Mouse (Mus musculus): ENCODE measurements at regions not wholly inside any gene's neighbourhood (a gene's known extent, or its start where the extent isn't known, plus 50 kb on each side); places are given as distances from the start of the nearest gene placed in this dataset.

DNA sequence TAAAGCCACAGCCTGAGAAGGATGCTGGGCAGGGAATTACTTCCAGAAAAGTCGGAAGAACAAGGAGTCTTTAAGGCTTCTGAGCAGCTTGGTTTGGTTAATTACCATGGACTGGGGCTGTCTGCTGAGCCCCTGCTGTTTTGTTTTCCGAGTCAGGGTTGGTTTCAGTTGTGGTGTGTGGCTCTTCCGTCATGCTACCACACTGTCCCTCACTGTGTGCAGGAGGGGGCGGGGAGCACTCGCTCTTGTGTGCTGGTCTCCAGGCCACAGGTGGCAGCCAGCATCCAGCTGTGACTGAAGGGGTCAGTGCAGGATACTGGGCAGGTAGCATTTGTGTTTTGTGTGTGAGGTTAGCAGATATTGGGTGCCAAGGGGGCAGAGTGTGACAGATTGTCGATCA is 156.5 kb upstream of the Haao start:
- TF ChIP-seq POLR2A (IDR thresholded peaks at IDR 0.05; ENCODE audit: borderline replicate concordance, insufficient read depth, low read length) (no peak), CTCF (IDR thresholded peaks at IDR 0.05; ENCODE audit: borderline replicate concordance, insufficient read depth, low read depth, low read length) (no peak)
- WGBS: 46% methylated on average over 6 of the region's 6 CpGs
- Histone ChIP-seq H3K27ac (ENCODE audit: insufficient read depth, low read length) (no peak overlapping the region), H3K4me1 (ENCODE audit: control insufficient read depth, insufficient read depth, low read length) (0 out of 2 replicates have a peak, but pooled peaks cover 3% of the 10 kb centered on the region), H3K27me3 (ENCODE audit: control insufficient read depth, insufficient read depth, low read length) (no peaks in the 10 kb centered on the region), H3K4me3 (replicated peaks; ENCODE audit: insufficient read depth, low read depth, low read length) (no peak overlapping the region)
- no peak for DNase-seq

DNA sequence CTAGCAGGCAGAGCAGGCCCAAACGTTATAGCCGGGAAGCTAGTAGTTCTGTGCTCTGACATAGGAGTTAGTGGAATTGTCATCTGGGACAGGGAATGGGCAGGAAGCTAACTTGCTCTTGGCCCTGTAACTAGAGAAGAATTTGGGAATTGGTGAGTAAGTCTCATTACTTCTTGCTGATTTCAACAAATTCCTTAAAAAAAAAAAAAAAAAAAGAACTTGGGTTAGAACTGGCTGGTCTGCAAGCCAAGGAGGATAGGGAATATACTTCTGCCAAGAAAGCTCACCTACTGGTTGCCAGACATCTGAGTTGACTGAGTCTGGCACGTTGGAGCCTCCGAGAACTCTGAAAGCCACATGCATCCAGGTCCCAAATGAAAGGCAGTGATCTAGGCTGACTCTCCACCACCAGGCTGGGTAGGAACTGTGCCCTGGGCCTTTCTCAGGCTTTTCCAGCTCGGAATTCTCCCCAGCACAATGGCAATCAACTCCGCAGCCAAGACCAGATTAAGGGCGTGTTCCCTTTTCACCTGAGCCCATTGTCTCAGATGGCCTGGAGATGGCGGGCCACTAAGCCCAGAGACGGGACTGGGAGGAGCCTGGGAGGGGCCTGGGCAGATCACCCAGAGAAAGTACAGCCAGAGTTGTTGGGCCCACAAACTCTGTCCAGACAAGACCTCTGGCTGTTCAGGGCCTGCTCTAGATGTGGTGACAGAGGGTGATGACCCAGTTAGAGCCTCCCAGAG is 155.9 kb upstream of the Haao start:
- Histone ChIP-seq H3K27ac (ENCODE audit: insufficient read depth, low read length) (no peak overlapping the region), H3K27me3 (ENCODE audit: control insufficient read depth, insufficient read depth, low read length) (no peaks in the 10 kb centered on the region), H3K4me3 (replicated peaks; ENCODE audit: insufficient read depth, low read depth, low read length) (no peak overlapping the region), H3K4me1 (ENCODE audit: control insufficient read depth, insufficient read depth, low read length) (0 out of 2 replicates have a peak, but pooled peaks cover 3% of the 10 kb centered on the region)
- DNase-seq: no peak
- TF ChIP-seq CTCF (IDR thresholded peaks at IDR 0.05; ENCODE audit: borderline replicate concordance, insufficient read depth, low read depth, low read length): no peak
- TF ChIP-seq POLR2A (IDR thresholded peaks at IDR 0.05; ENCODE audit: borderline replicate concordance, insufficient read depth, low read length): no peak
- WGBS: 56% methylated on average over 9 of the region's 9 CpGs

DNA sequence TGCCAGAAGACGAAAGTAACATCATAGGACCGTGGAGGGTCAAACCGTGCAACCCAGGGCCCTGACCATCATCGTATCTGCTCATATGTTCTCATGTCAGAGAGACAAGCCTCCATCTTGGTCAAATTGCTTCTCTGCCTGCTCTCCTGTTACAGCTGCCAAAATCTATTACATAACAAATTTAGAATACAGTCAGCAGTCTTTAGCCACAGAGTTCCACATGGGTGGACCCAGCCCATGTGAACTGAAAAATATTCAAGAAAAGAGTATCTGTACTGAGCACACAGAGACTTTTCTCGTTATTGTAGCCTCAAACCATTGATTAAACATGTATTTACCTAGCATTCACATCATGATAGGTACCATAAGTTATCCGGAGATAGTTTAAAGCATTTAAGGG is 155.2 kb upstream of the Haao start:
- Histone ChIP-seq H3K27ac (ENCODE audit: insufficient read depth, low read length) (no peak overlapping the region), H3K4me1 (ENCODE audit: control insufficient read depth, insufficient read depth, low read length) (0 out of 2 replicates have a peak, but pooled peaks cover 3% of the 10 kb centered on the region), H3K27me3 (ENCODE audit: control insufficient read depth, insufficient read depth, low read length) (no peaks in the 10 kb centered on the region), H3K4me3 (replicated peaks; ENCODE audit: insufficient read depth, low read depth, low read length) (no peak overlapping the region)
- no peak for DNase-seq
- 95% methylated on average over 6 of the region's 6 CpGs for WGBS
- TF ChIP-seq CTCF (IDR thresholded peaks at IDR 0.05; ENCODE audit: borderline replicate concordance, insufficient read depth, low read depth, low read length) (no peak), POLR2A (IDR thresholded peaks at IDR 0.05; ENCODE audit: borderline replicate concordance, insufficient read depth, low read length) (no peak)

DNA sequence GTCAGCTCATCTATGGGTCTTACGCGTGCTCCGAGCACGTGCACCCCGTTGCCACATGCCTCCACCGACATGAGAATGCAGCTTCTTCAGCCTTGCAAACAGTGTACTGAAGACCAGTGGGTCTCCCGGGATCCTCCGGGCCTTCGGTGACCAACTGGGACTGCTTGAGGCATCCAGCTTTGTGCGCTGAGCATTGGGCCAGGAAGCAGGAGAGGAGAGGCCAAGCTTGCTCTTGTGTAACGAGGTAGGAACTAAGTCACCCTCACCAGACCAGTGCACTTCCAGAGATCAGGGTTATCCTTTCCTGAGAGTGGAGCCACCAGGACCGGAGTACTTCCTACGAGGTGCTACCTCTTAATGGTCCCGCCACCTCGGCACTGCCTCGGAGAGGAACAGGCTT is 154.6 kb upstream of the Haao start:
- 95% methylated on average over 16 of the region's 16 CpGs for WGBS

DNA sequence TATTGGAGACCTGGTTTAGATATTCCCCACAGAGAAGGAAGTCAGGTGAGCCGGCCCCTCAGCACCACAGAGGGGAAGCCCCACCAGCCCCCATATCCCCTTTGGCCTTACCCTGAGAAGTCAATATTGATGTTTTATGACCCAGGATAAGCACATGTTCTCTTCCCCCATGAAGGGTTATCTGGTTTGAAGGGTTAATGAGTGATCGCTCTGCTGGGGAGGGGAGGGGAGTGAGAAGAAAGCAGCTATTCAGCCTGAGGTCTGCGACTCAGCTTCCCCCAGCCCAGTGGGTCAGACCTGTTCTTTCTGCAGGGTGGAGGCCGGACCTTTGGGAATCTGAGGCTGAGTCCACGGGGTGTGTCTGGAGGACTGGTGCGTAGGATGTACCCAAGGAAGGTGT is 152.4 kb upstream of the Haao start:
- no peak for DNase-seq
- H3K4me1 ChIP-seq (ENCODE audit: control insufficient read depth, insufficient read depth, low read length): 0 out of 2 replicates have a peak, but pooled peaks cover 3% of the 10 kb centered on the region
- TF ChIP-seq CTCF (IDR thresholded peaks at IDR 0.05; ENCODE audit: borderline replicate concordance, insufficient read depth, low read depth, low read length): no peak
- no peak for TF ChIP-seq POLR2A (IDR thresholded peaks at IDR 0.05; ENCODE audit: borderline replicate concordance, insufficient read depth, low read length)
- 89% methylated on average over 6 of the region's 6 CpGs for WGBS
- no peaks in the 10 kb centered on the region for H3K27me3 ChIP-seq (ENCODE audit: control insufficient read depth, insufficient read depth, low read length)
- no peak overlapping the region for H3K4me3 ChIP-seq (replicated peaks; ENCODE audit: insufficient read depth, low read depth, low read length)
- no peak overlapping the region for H3K27ac ChIP-seq (ENCODE audit: insufficient read depth, low read length)

More for the DNA sequence above, 154.6 kb upstream of the Haao start:
- H3K27me3 ChIP-seq (ENCODE audit: control insufficient read depth, insufficient read depth, low read length): no peaks in the 10 kb centered on the region
- H3K27ac ChIP-seq (ENCODE audit: insufficient read depth, low read length): no peak overlapping the region
- TF ChIP-seq POLR2A (IDR thresholded peaks at IDR 0.05; ENCODE audit: borderline replicate concordance, insufficient read depth, low read length): no peak
- no peak for TF ChIP-seq CTCF (IDR thresholded peaks at IDR 0.05; ENCODE audit: borderline replicate concordance, insufficient read depth, low read depth, low read length)
- H3K4me3 ChIP-seq (replicated peaks; ENCODE audit: insufficient read depth, low read depth, low read length): no peak overlapping the region
- H3K4me1 ChIP-seq (ENCODE audit: control insufficient read depth, insufficient read depth, low read length): 0 out of 2 replicates have a peak, but pooled peaks cover 3% of the 10 kb centered on the region
- DNase-seq: no peak

DNA sequence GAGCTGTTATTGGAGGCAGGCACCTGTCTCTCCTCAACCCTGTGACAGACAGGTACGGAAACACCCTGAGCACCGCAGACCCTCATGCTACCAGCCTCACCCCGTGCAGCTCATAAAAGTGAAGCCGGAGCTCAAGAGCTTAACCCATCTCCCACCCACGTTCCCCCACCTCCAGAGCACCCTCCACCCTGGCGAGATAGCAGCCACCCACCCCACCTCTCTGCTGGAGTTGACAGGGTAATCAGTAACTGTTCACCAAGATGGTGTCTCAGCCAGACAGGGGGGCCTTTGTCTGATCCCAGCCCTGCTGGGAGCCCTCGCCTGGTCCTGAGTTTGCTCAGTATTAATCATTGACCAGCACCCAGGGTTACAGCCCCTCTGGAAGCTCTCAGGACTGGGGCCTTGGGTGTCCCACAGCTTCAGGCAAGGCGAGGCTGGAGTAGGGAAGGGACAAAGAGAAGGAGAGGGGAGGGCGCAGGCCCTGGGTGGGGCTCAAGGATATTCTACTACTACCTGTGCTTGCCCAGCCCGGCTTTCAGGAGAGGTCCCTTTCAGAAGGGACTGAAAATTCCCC is 151.3 kb upstream of the Haao start:
- no peaks in the 10 kb centered on the region for H3K4me1 ChIP-seq (ENCODE audit: control insufficient read depth, insufficient read depth, low read length)
- TF ChIP-seq CTCF (IDR thresholded peaks at IDR 0.05; ENCODE audit: borderline replicate concordance, insufficient read depth, low read depth, low read length) (no peak), POLR2A (IDR thresholded peaks at IDR 0.05; ENCODE audit: borderline replicate concordance, insufficient read depth, low read length) (no peak)
- 87% methylated on average over 10 of the region's 10 CpGs for WGBS
- no peak for DNase-seq
- no peaks in the 10 kb centered on the region for H3K27me3 ChIP-seq (ENCODE audit: control insufficient read depth, insufficient read depth, low read length)
- H3K27ac ChIP-seq (ENCODE audit: insufficient read depth, low read length): no peak overlapping the region
- no peak overlapping the region for H3K4me3 ChIP-seq (replicated peaks; ENCODE audit: insufficient read depth, low read depth, low read length)

DNA sequence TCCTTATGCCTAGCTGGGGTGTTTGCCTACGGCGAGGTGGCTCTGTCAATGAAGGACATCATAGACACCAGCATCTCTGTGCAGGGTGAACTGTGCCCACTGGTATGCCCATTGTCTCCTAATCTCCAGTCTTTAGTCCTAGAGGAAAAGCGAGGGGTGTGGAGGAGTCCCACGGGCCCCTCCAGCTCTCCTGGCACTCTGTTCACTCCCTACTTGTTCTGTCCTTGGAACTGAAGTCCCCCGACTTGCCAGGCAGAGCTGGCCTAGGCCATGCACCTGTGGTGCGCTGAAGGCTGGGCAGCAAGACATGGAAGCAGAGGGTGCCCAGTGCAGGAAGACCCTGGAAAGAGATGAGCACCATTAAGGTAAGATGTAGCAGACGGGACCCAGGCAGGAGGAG is 150.6 kb upstream of the Haao start:
- Histone ChIP-seq H3K27me3 (ENCODE audit: control insufficient read depth, insufficient read depth, low read length) (no peaks in the 10 kb centered on the region), H3K4me3 (replicated peaks; ENCODE audit: insufficient read depth, low read depth, low read length) (no peak overlapping the region), H3K27ac (ENCODE audit: insufficient read depth, low read length) (no peak overlapping the region), H3K4me1 (ENCODE audit: control insufficient read depth, insufficient read depth, low read length) (no peaks in the 10 kb centered on the region)
- no peak for DNase-seq
- 87% methylated on average over 7 of the region's 7 CpGs for WGBS
- TF ChIP-seq POLR2A (IDR thresholded peaks at IDR 0.05; ENCODE audit: borderline replicate concordance, insufficient read depth, low read length): no peak
- no peak for TF ChIP-seq CTCF (IDR thresholded peaks at IDR 0.05; ENCODE audit: borderline replicate concordance, insufficient read depth, low read depth, low read length)

DNA sequence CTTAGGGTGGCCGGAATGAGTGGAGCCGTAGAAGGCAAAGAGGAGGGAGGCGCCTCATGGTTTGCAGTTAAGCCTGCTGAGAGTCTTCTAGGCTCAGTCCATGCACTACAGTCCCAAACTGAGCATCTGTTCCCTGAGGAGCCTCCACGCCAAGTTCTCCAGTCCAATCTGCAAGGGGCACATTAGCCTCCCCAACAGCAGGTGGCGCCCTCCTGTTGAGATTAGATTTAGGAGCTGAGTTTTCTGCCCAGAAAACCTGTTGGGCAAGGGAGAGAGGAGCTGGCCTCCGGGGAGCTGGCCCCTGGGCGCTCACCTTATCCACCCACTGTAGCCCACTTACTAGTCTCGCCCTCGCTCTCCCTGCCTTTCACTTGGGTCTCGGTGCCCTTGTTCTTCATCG is 150.0 kb upstream of the Haao start:
- H3K27ac ChIP-seq (ENCODE audit: insufficient read depth, low read length): no peak overlapping the region
- H3K4me3 ChIP-seq (replicated peaks; ENCODE audit: insufficient read depth, low read depth, low read length): no peak overlapping the region
- H3K27me3 ChIP-seq (ENCODE audit: control insufficient read depth, insufficient read depth, low read length): no peaks in the 10 kb centered on the region
- no peak for DNase-seq
- WGBS: 91% methylated on average over 11 of the region's 11 CpGs
- TF ChIP-seq CTCF (IDR thresholded peaks at IDR 0.05; ENCODE audit: borderline replicate concordance, insufficient read depth, low read depth, low read length) (peak; percentile 27; the same call in 1 of the 2 replicates), POLR2A (IDR thresholded peaks at IDR 0.05; ENCODE audit: borderline replicate concordance, insufficient read depth, low read length) (no peak)
- H3K4me1 ChIP-seq (ENCODE audit: control insufficient read depth, insufficient read depth, low read length): no peaks in the 10 kb centered on the region

All from cerebellum, adult 2 months (tissue).